Mouse (Mus musculus): ENCODE results near the gene Shisa7. TPM values are rescaled to one million over a fixed set of nuclear protein-coding genes. Genes with fewer than 3 reads are reported as not detected.
"Not testable (repeated sequence)": the region's sequence is repeated elsewhere in the genome, so short reads cannot be mapped to it uniquely, and the experiment has no call there.

Shisa7 gene
- polyA plus RNA-seq, 1 experiment from 2014 or later, result 0.20 TPM

DNA sequence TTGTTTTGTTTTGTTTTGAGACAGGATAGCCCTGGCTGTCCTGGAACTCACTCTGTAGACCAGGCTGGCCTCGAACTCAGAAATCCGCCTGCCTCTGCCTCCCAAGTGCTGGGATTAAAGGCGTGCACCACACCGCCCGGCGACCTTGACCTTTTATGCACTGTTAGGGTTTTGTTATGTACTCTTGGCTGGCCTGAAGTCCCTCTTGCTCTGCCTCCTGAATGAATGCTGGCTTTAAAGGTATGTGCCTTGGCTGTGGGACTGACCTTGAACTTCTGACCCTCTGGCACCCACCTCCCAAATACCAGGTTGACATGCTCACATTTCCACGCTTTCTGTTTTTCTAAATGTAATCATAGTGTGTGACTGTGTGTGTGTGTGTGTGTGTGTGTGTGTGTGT, 23.6 kb downstream of the Shisa7 start:
- H3K27ac ChIP-seq (replicated peaks; ENCODE audit: low read depth, low read length); H3K4me2 ChIP-seq (ENCODE audit: low read depth, severe bottlenecking); H3K9ac ChIP-seq (ENCODE audit: low read length); H3K4me3 ChIP-seq (ENCODE audit: low read depth, low read length); H3K27me3 ChIP-seq (ENCODE audit: control insufficient read depth, insufficient read depth, low read length); H3K9me3 ChIP-seq (ENCODE audit: control insufficient read depth, low read length); DNase-seq (ENCODE audit: low spot score); ATAC-seq (ENCODE audit: insufficient number of reproducible peaks, low FRiP score, low TSS enrichment, low read depth); H3K4me1 ChIP-seq (ENCODE audit: control insufficient read depth, insufficient read depth, low read length); H3K36me3 ChIP-seq (ENCODE audit: control insufficient read depth, insufficient read depth, low read length): not testable (repeated sequence)
- WGBS, result 83% methylated on average over 7 of the region's 7 CpGs

DNA sequence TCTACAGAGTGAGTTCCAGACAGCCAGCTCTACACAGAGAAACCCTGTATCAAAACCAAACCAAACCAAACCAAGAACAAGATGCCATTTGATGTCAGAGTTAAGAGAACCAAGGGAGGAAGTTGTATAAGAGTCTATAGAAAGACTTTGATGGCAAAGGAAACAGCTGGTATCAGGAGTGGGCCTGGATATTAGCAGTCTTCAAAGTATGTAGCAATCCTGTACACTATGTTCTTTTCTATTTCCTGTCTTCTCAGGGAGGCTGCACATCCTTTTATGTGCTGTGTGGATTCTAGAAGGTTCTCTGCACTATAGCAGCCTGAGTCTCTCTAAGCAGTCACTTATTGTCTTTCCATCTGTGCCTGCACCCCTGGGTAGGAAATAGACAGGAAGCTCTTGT, 27.9 kb downstream of the Shisa7 start:
- Histone ChIP-seq H3K9ac (ENCODE audit: low read length) (no peak overlapping the region), H3K4me2 (ENCODE audit: low read depth, severe bottlenecking) (no peak overlapping the region), H3K9me3 (ENCODE audit: control insufficient read depth, low read length) (no peaks in the 10 kb centered on the region), H3K27me3 (ENCODE audit: control insufficient read depth, insufficient read depth, low read length) (no peaks in the 10 kb centered on the region), H3K36me3 (ENCODE audit: control insufficient read depth, insufficient read depth, low read length) (no peaks in the 10 kb centered on the region), H3K4me1 (ENCODE audit: control insufficient read depth, insufficient read depth, low read length) (no peaks in the 10 kb centered on the region), H3K27ac (replicated peaks; ENCODE audit: low read depth, low read length) (no peak overlapping the region), H3K4me3 (ENCODE audit: low read depth, low read length) (no peak overlapping the region)
- DNase-seq (ENCODE audit: low spot score) (no peak), ATAC-seq (ENCODE audit: insufficient number of reproducible peaks, low FRiP score, low TSS enrichment, low read depth) (no peak)

DNA sequence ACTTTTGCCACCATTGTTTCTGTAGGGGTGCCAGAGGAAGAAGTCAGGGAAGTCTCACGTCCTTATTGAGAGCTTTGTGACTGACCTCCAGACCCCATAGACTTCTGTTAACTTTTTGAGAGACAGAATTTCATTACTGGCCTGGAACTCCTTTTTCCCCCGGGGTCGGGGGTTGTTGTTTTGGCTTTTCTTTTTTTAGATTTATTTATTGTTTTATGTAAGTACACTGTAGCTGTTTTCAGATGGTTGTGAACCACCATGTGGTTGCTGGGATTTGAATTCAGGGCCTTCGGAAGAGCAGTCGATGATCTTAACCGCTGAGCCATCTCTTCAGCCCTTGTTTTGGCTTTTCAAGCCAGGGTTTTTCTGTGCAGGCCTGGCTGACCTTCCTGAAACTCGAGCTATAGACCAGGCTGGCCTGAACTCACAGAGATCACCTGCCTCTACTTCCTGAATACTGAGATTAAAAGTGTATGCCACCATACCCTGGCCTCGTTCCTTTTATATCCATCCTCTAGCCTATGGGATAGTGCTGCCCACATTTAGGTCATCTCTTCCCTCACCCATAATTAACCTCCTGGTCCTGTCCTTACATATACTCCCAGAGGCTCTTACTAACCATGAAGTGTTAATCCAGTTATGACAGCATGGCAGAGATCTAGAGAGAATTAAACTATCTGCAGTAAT, 31.2 kb downstream of the Shisa7 start:
- H3K4me1 ChIP-seq (ENCODE audit: control insufficient read depth, insufficient read depth, low read length), result peaks cover 16% of the 10 kb centered on the region
- peak overlapping the region; percentile 62 for H3K27ac ChIP-seq (replicated peaks; ENCODE audit: low read depth, low read length)
- H3K27me3 ChIP-seq (ENCODE audit: control insufficient read depth, insufficient read depth, low read length), result no peaks in the 10 kb centered on the region
- ATAC-seq (ENCODE audit: insufficient number of reproducible peaks, low FRiP score, low TSS enrichment, low read depth) (no peak), DNase-seq (ENCODE audit: low spot score) (no peak)
- H3K9me3 ChIP-seq (ENCODE audit: control insufficient read depth, low read length), result no peaks in the 10 kb centered on the region
- 30% methylated on average over 8 of the region's 8 CpGs for WGBS
- peak overlapping the region; percentile 55 for H3K4me2 ChIP-seq (ENCODE audit: low read depth, severe bottlenecking)
- peak overlapping the region; percentile 93 for H3K4me3 ChIP-seq (ENCODE audit: low read depth, low read length)
- peaks cover 14% of the 10 kb centered on the region for H3K36me3 ChIP-seq (ENCODE audit: control insufficient read depth, insufficient read depth, low read length)
- peak overlapping the region; percentile 43; the same call in 1 of the 2 replicates for H3K9ac ChIP-seq (ENCODE audit: low read length)

DNA sequence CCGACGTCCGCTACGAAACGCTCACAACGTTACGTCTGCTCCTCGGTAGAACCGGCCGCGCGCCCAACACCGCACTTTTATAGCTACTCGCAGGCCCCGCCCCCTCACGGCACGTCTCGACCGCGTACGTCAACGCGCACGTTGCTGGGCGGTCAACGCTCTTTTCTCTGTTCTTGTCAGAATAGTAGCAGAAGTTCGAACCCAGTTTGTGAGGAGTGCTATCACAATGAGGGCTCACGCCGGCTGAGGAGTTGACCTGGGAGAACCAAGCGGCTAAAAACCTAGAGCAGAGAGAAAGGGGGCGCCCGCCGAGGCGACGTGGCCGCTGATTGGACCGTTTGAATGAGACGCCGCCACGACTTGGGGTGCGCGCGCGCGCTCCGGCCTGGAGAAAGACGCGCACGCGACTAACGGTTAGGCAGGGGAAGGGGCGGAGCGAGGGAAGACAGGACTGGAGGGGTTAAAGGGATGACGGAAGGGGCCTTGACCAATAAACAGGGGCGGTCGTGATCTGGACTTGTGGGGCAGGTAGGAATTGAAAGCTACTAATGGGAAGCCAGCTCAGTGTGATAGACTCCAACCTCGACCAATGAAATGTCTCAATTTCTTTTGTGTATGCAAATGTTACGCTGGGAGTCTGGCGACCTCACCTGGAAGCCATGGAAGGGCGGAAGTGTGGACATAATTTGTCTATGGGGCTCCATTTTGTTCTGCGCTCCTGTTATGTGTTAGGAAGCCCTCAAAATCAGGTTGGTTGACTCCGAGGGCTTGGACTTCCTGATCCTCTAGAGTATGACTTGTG, 32.0 kb downstream of the Shisa7 start, which contains the start of gene Ube2s:
Ube2s (minus strand) TSS at position 288 of the 802 bp plus-strand sequence.
- peak within 1 kb of the TSS; percentile 82 for H3K4me2 ChIP-seq (ENCODE audit: low read depth, severe bottlenecking)
- no peaks in the 10 kb centered on the region for H3K9me3 ChIP-seq (ENCODE audit: control insufficient read depth, low read length)
- H3K4me1 ChIP-seq (ENCODE audit: control insufficient read depth, insufficient read depth, low read length), result peaks cover 16% of the 10 kb centered on the region
- peak within 1 kb of the TSS; percentile 93 for H3K4me3 ChIP-seq (ENCODE audit: low read depth, low read length)
- peak within 1 kb of the TSS; percentile 88 for H3K27ac ChIP-seq (replicated peaks; ENCODE audit: low read depth, low read length)
- H3K27me3 ChIP-seq (ENCODE audit: control insufficient read depth, insufficient read depth, low read length), result no peaks in the 10 kb centered on the region
- peak within 1 kb of the TSS; percentile 96 for H3K9ac ChIP-seq (ENCODE audit: low read length)
- ATAC-seq (ENCODE audit: insufficient number of reproducible peaks, low FRiP score, low TSS enrichment, low read depth) (peak; percentile 99), DNase-seq (ENCODE audit: low spot score) (peak; percentile 99)
- peaks cover 14% of the 10 kb centered on the region for H3K36me3 ChIP-seq (ENCODE audit: control insufficient read depth, insufficient read depth, low read length)
- under 1% methylated on average over 62 of the region's 62 CpGs for WGBS

DNA sequence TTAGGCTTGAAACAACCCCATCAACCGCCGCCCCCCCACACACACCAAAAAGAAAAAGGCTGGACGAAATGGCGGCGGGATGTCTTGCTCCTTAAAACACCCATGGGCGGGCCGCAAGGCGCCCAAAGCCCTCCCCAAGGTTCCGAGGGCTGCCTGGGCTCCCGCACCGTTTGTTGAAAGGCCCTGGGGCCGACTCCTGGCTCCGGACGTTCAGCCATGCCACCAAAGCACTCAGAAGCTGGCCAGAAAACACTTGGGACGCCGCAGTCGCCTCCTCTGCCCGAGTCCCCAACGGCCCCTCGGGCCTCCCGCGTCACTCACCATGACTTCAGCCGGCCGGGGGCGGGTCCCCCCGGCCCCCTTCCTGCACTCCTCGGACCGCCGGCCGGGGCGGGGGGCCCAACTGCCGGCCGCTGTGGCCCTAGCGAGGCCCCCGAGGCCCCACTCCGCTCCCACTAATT, 32.6 kb downstream of the Shisa7 start:
- ATAC-seq (ENCODE audit: insufficient number of reproducible peaks, low FRiP score, low TSS enrichment, low read depth) (no peak; the same call in 1 of the 2 replicates), DNase-seq (ENCODE audit: low spot score) (peak; percentile 58)
- Histone ChIP-seq H3K4me1 (ENCODE audit: control insufficient read depth, insufficient read depth, low read length) (peaks cover 16% of the 10 kb centered on the region), H3K4me2 (ENCODE audit: low read depth, severe bottlenecking) (peak overlapping the region; percentile 82), H3K9ac (ENCODE audit: low read length) (peak overlapping the region; percentile 96), H3K36me3 (ENCODE audit: control insufficient read depth, insufficient read depth, low read length) (peaks cover 17% of the 10 kb centered on the region), H3K27ac (replicated peaks; ENCODE audit: low read depth, low read length) (peak overlapping the region; percentile 88), H3K4me3 (ENCODE audit: low read depth, low read length) (peak overlapping the region; percentile 93), H3K9me3 (ENCODE audit: control insufficient read depth, low read length) (no peaks in the 10 kb centered on the region), H3K27me3 (ENCODE audit: control insufficient read depth, insufficient read depth, low read length) (no peaks in the 10 kb centered on the region)
- WGBS, result under 1% methylated on average over 32 of the region's 36 CpGs

DNA sequence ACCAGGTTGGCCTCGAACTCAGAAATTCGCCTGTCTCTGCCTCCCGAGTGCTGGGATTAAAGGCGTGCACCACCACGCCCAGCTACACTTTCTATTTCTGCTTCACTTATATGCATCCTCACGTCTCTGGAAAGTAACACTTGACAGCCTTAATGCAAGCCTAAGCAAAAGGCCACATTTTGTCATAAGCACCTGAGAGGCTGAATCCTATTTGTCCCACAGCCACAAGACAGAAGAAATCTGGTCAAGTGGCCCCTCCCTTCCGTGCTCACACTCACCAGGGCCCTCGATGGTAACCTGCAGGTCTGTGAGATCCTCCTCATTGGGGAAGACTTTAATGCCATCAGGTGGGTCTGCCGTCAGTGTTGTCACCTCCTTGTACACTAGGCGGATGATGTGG, 33.4 kb downstream of the Shisa7 start:
- H3K4me1 ChIP-seq (ENCODE audit: control insufficient read depth, insufficient read depth, low read length), result peaks cover 16% of the 10 kb centered on the region
- 45% methylated on average over 10 of the region's 10 CpGs for WGBS
- not testable (repeated sequence) for H3K27me3 ChIP-seq (ENCODE audit: control insufficient read depth, insufficient read depth, low read length); DNase-seq (ENCODE audit: low spot score); H3K27ac ChIP-seq (replicated peaks; ENCODE audit: low read depth, low read length); H3K9me3 ChIP-seq (ENCODE audit: control insufficient read depth, low read length); ATAC-seq (ENCODE audit: insufficient number of reproducible peaks, low FRiP score, low TSS enrichment, low read depth)
- H3K36me3 ChIP-seq (ENCODE audit: control insufficient read depth, insufficient read depth, low read length), result peaks cover 18% of the 10 kb centered on the region
- H3K9ac ChIP-seq (ENCODE audit: low read length), result peak overlapping the region; percentile 96
- H3K4me3 ChIP-seq (ENCODE audit: low read depth, low read length), result peak overlapping the region; percentile 93
- peak overlapping the region; percentile 82 for H3K4me2 ChIP-seq (ENCODE audit: low read depth, severe bottlenecking)

DNA sequence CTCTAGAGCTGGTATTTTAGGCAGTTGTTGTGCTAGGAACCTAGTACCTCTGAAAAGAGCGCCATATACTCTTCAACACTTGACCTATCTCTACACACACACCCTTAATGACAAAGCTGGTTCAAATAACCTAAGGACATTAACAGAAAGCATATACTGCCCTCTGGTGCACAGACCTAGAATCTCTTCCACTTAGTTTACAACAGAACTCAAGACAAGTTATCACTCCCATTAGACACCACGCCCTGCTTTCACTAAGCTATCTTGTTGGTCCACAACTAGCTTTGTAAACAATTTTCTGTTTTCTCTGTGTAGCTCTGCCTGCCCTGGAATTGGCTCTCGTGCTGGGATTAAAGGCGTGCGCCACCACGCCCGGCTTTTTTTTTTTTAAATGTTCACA, 37.8 kb downstream of the Shisa7 start:
- H3K4me1 ChIP-seq (ENCODE audit: control insufficient read depth, insufficient read depth, low read length), result peaks cover 16% of the 10 kb centered on the region
- H3K9ac ChIP-seq (ENCODE audit: low read length), result no peak overlapping the region
- no peak overlapping the region for H3K4me2 ChIP-seq (ENCODE audit: low read depth, severe bottlenecking)
- WGBS, result 93% methylated on average over 7 of the region's 7 CpGs
- DNase-seq (ENCODE audit: low spot score) (no peak), ATAC-seq (ENCODE audit: insufficient number of reproducible peaks, low FRiP score, low TSS enrichment, low read depth) (no peak)
- H3K4me3 ChIP-seq (ENCODE audit: low read depth, low read length), result no peak overlapping the region
- no peaks in the 10 kb centered on the region for H3K9me3 ChIP-seq (ENCODE audit: control insufficient read depth, low read length)
- no peak overlapping the region for H3K27ac ChIP-seq (replicated peaks; ENCODE audit: low read depth, low read length)
- peaks cover 25% of the 10 kb centered on the region for H3K36me3 ChIP-seq (ENCODE audit: control insufficient read depth, insufficient read depth, low read length)
- H3K27me3 ChIP-seq (ENCODE audit: control insufficient read depth, insufficient read depth, low read length), result no peaks in the 10 kb centered on the region

DNA sequence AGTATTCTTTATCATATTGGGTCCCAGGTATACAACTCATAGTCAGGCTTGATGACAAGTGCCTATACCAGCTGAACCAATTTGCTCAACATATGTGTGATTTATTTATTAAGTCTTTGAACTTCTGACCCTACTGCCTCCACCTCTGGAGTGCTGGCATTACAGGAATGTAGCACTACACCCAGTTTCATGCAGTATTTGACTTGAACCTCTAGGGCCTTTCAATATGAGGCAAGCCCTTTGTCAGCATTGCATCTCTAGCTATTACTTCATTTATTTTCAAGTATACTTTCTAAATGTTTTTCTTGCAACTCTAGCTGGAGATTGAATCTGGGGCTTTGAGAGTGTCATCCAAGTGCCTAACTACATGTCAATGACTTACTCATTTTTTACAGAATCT, 42.2 kb downstream of the Shisa7 start:
- H3K36me3 ChIP-seq (ENCODE audit: control insufficient read depth, insufficient read depth, low read length), result peaks cover 15% of the 10 kb centered on the region
- H3K27me3 ChIP-seq (ENCODE audit: control insufficient read depth, insufficient read depth, low read length), result no peaks in the 10 kb centered on the region
- no peak overlapping the region for H3K4me2 ChIP-seq (ENCODE audit: low read depth, severe bottlenecking)
- no peak overlapping the region for H3K27ac ChIP-seq (replicated peaks; ENCODE audit: low read depth, low read length)
- H3K4me3 ChIP-seq (ENCODE audit: low read depth, low read length), result no peak overlapping the region
- H3K9me3 ChIP-seq (ENCODE audit: control insufficient read depth, low read length), result no peaks in the 10 kb centered on the region
- DNase-seq (ENCODE audit: low spot score), result no peak
- no peak overlapping the region for H3K9ac ChIP-seq (ENCODE audit: low read length)
- no peaks in the 10 kb centered on the region for H3K4me1 ChIP-seq (ENCODE audit: control insufficient read depth, insufficient read depth, low read length)
- ATAC-seq (ENCODE audit: insufficient number of reproducible peaks, low FRiP score, low TSS enrichment, low read depth), result no peak
